Mouse (Mus musculus): ENCODE results near the gene Uso1. TPM values are rescaled to one million over a fixed set of nuclear protein-coding genes. Genes with fewer than 3 reads are reported as not detected.
A peak's percentile ranks its signal among the peaks of the same experiment; 100 is the strongest.

Uso1 gene
- polyA plus RNA-seq (2014; fragmentation: Nextera tagmentation; extraction: Ambion mirVana): 25.9 and 29.4 TPM in 2 replicates

GRCm38 (mm10) chr5:92137239-92138046, at the start of gene Uso1:
Uso1 (plus strand) TSS chr5:92137938.
- Histone ChIP-seq H3K27me3 (ENCODE audit: control insufficient read depth, insufficient read depth, low read length) (no peaks in the 10 kb centered on the region), H3K9ac (ENCODE audit: low read length) (peak within 1 kb of the TSS; percentile 87), H3K4me1 (ENCODE audit: control insufficient read depth, insufficient read depth, low read length) (peaks cover 13% of the 10 kb centered on the region), H3K9me3 (ENCODE audit: control insufficient read depth, low read length) (no peaks in the 10 kb centered on the region), H3K27ac (ENCODE audit: low read depth, low read length) (peak within 1 kb of the TSS; percentile 74; the same call in 1 of the 2 replicates), H3K4me3 (ENCODE audit: low read depth, low read length) (peak within 1 kb of the TSS; percentile 90), H3K4me2 (peak within 1 kb of the TSS; percentile 73), H3K36me3 (ENCODE audit: control insufficient read depth, insufficient read depth, low read length) (no peaks in the 10 kb centered on the region)
- WGBS: 1% methylated on average over 41 of the region's 59 CpGs
- peak; percentile 100 for DNase-seq (ENCODE audit: low spot score, missing footprints)
- peak; percentile 98 for ATAC-seq (ENCODE audit: low FRiP score)

DNA sequence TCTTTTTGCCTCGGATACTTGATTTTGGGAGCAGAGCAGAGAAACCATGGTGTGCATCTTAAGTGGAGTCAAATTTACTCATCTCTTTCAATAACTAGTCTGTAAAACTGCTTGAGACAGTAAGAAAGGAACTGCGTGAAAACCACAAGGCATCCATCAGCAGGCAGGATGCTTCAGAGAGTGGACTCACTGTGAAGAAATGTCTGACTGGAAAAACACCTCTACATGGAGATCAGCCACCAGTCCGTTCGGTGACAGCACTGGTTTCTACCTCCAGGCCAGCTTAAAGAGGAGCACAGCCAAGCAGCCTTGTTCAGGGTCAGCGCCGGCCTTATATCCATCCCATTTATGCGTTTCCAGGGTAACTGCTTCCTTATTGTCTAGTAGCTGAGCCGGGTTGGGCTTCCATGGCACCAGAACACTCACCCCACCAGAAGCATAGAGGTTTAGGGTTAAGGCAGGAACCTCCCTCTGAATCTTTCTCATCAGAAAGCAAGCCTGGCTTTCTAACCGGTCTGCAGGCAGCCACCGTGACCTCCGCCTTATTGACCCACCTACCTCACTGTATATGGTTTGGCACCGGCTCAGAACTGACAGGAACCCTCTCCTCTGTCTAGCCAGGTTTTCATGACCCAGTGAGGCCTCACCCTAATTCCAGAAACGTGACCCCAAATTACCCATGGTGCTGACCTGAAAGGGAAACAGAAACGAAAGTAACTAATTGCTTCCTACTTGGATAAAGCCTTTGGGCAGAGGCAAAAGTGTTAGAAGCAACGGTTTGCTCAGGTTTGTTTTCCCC, 44.3 kb upstream of the Uso1 start:
- H3K4me3 ChIP-seq (ENCODE audit: low read depth, low read length): no peak overlapping the region
- WGBS: 41% methylated on average over 15 of the region's 15 CpGs
- peak overlapping the region; percentile 9; the same call in 1 of the 2 replicates for H3K9ac ChIP-seq (ENCODE audit: low read length)
- H3K4me1 ChIP-seq (ENCODE audit: control insufficient read depth, insufficient read depth, low read length): peaks cover 10% of the 10 kb centered on the region
- H3K27ac ChIP-seq (ENCODE audit: low read depth, low read length): no peak overlapping the region
- ATAC-seq (ENCODE audit: low FRiP score) (0 out of 2 replicates have a peak, but pooled peaks have one; percentile 11), DNase-seq (ENCODE audit: low spot score, missing footprints) (no peak)
- H3K9me3 ChIP-seq (ENCODE audit: control insufficient read depth, low read length): no peaks in the 10 kb centered on the region
- H3K4me2 ChIP-seq: no peak overlapping the region
- H3K36me3 ChIP-seq (ENCODE audit: control insufficient read depth, insufficient read depth, low read length): no peaks in the 10 kb centered on the region
- H3K27me3 ChIP-seq (ENCODE audit: control insufficient read depth, insufficient read depth, low read length): no peaks in the 10 kb centered on the region

DNA sequence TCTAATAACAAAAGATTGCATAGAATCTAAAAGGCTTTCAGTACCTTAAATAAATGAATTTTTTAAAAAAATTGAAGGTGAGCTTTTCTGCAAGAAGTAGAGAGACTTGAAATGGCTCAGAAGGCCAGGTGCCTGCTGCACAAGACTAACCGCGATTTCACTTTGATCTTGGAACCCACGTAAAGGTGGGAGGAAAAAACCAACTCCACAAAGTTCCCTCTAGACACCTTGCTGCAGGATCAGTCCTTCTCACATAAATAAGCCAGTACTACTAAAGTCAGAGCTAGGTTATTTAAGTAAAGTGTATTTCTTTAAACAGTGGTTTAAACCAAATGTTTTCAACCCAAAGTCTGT, 43.7 kb upstream of the Uso1 start:
- Histone ChIP-seq H3K4me1 (ENCODE audit: control insufficient read depth, insufficient read depth, low read length) (peaks cover 10% of the 10 kb centered on the region), H3K4me3 (ENCODE audit: low read depth, low read length) (no peak overlapping the region), H3K27me3 (ENCODE audit: control insufficient read depth, insufficient read depth, low read length) (no peaks in the 10 kb centered on the region), H3K9me3 (ENCODE audit: control insufficient read depth, low read length) (no peaks in the 10 kb centered on the region), H3K27ac (ENCODE audit: low read depth, low read length) (no peak overlapping the region), H3K4me2 (no peak overlapping the region), H3K36me3 (ENCODE audit: control insufficient read depth, insufficient read depth, low read length) (no peaks in the 10 kb centered on the region), H3K9ac (ENCODE audit: low read length) (no peak overlapping the region)
- WGBS: 81% methylated on average over 3 of the region's 3 CpGs
- DNase-seq (ENCODE audit: low spot score, missing footprints) (no peak), ATAC-seq (ENCODE audit: low FRiP score) (no peak)

- no peaks in the 10 kb centered on the region for H3K9me3 ChIP-seq (ENCODE audit: control insufficient read depth, low read length)
Measured at GRCm38 (mm10) chr5:92096786-92097185, 41.0 kb upstream of the Uso1 start.

GRCm38 (mm10) chr5:92097779-92098178, 40.0 kb upstream of the Uso1 start:
- no peak for ATAC-seq (ENCODE audit: low FRiP score)
- Histone ChIP-seq H3K4me1 (ENCODE audit: control insufficient read depth, insufficient read depth, low read length) (peaks cover 10% of the 10 kb centered on the region), H3K4me2 (no peak overlapping the region), H3K36me3 (ENCODE audit: control insufficient read depth, insufficient read depth, low read length) (no peaks in the 10 kb centered on the region), H3K9ac (ENCODE audit: low read length) (no peak overlapping the region), H3K4me3 (ENCODE audit: low read depth, low read length) (no peak overlapping the region), H3K27me3 (ENCODE audit: control insufficient read depth, insufficient read depth, low read length) (no peaks in the 10 kb centered on the region), H3K27ac (ENCODE audit: low read depth, low read length) (no peak overlapping the region), H3K9me3 (ENCODE audit: control insufficient read depth, low read length) (no peaks in the 10 kb centered on the region)
- WGBS: 92% methylated on average over 4 of the region's 4 CpGs
- DNase-seq (ENCODE audit: low spot score, missing footprints): no peak

More at GRCm38 (mm10) chr5:92096786-92097185, 41.0 kb upstream of the Uso1 start:
- Histone ChIP-seq H3K4me1 (ENCODE audit: control insufficient read depth, insufficient read depth, low read length) (peaks cover 10% of the 10 kb centered on the region), H3K9ac (ENCODE audit: low read length) (no peak overlapping the region), H3K4me2 (no peak overlapping the region), H3K27ac (ENCODE audit: low read depth, low read length) (no peak overlapping the region), H3K36me3 (ENCODE audit: control insufficient read depth, insufficient read depth, low read length) (no peaks in the 10 kb centered on the region), H3K27me3 (ENCODE audit: control insufficient read depth, insufficient read depth, low read length) (no peaks in the 10 kb centered on the region), H3K4me3 (ENCODE audit: low read depth, low read length) (no peak overlapping the region)
- ATAC-seq (ENCODE audit: low FRiP score): no peak
- DNase-seq (ENCODE audit: low spot score, missing footprints): no peak
- 90% methylated on average over 6 of the region's 6 CpGs for WGBS

- Histone ChIP-seq H3K4me1 (ENCODE audit: control insufficient read depth, insufficient read depth, low read length) (peaks cover 3% of the 10 kb centered on the region), H3K4me2 (no peak overlapping the region), H3K9me3 (ENCODE audit: control insufficient read depth, low read length) (no peaks in the 10 kb centered on the region), H3K9ac (ENCODE audit: low read length) (no peak overlapping the region), H3K36me3 (ENCODE audit: control insufficient read depth, insufficient read depth, low read length) (no peaks in the 10 kb centered on the region), H3K27me3 (ENCODE audit: control insufficient read depth, insufficient read depth, low read length) (no peaks in the 10 kb centered on the region), H3K4me3 (ENCODE audit: low read depth, low read length) (no peak overlapping the region), H3K27ac (ENCODE audit: low read depth, low read length) (no peak overlapping the region)
- 60% methylated on average over 13 of the region's 13 CpGs for WGBS
- ATAC-seq (ENCODE audit: low FRiP score): no peak
- no peak for DNase-seq (ENCODE audit: low spot score, missing footprints)
Measured at GRCm38 (mm10) chr5:92098351-92099109, 39.2 kb upstream of the Uso1 start.

- Histone ChIP-seq H3K4me3 (ENCODE audit: low read depth, low read length) (no peak overlapping the region), H3K27me3 (ENCODE audit: control insufficient read depth, insufficient read depth, low read length) (no peaks in the 10 kb centered on the region), H3K27ac (ENCODE audit: low read depth, low read length) (no peak overlapping the region), H3K4me1 (ENCODE audit: control insufficient read depth, insufficient read depth, low read length) (no peaks in the 10 kb centered on the region), H3K9me3 (ENCODE audit: control insufficient read depth, low read length) (no peaks in the 10 kb centered on the region), H3K36me3 (ENCODE audit: control insufficient read depth, insufficient read depth, low read length) (no peaks in the 10 kb centered on the region), H3K9ac (ENCODE audit: low read length) (no peak overlapping the region), H3K4me2 (no peak overlapping the region)
- DNase-seq (ENCODE audit: low spot score, missing footprints) (no peak), ATAC-seq (ENCODE audit: low FRiP score) (no peak)
- 91% methylated on average over 8 of the region's 8 CpGs for WGBS
Measured at GRCm38 (mm10) chr5:92101601-92102000, 36.1 kb upstream of the Uso1 start.

DNA sequence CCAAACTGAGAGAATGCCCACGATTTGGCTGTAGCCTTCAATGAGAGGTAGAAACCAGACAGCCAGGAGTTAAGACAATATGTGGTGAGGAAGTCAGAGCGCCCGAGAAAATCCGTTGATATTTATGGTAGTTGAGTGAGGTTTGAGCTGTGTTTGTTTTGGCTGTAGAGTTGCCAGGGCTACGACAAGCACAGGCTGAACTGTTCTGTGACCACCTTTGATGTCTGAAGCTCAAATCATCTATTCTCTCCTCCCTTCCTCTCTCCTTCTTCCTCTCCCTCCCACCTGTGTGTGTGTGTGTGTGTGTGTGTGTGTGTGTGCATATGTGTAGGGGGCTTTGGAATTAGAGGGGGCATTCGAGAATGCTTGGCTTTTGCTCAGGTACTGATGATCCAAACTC, 34.7 kb upstream of the Uso1 start:
- Histone ChIP-seq H3K9ac (ENCODE audit: low read length) (no peak overlapping the region), H3K4me2 (no peak overlapping the region), H3K27me3 (ENCODE audit: control insufficient read depth, insufficient read depth, low read length) (no peaks in the 10 kb centered on the region), H3K4me3 (ENCODE audit: low read depth, low read length) (no peak overlapping the region), H3K27ac (ENCODE audit: low read depth, low read length) (no peak overlapping the region), H3K4me1 (ENCODE audit: control insufficient read depth, insufficient read depth, low read length) (no peaks in the 10 kb centered on the region), H3K36me3 (ENCODE audit: control insufficient read depth, insufficient read depth, low read length) (no peaks in the 10 kb centered on the region), H3K9me3 (ENCODE audit: control insufficient read depth, low read length) (no peaks in the 10 kb centered on the region)
- 72% methylated on average over 6 of the region's 6 CpGs for WGBS
- DNase-seq (ENCODE audit: low spot score, missing footprints) (no peak), ATAC-seq (ENCODE audit: low FRiP score) (no peak)
